Mouse (Mus musculus): Measurements from ENCODE around the gene Mtr.

Mtr gene

GRCm38 (mm10) chr13:12257391-12258380 lies at the start of gene Mtr:
Gene Mtr (minus strand): TSS chr13:12258113.
- DNase-seq (ENCODE audit: low read depth, low spot score): peak; percentile 98

- DNase-seq (ENCODE audit: low read depth, low spot score): peak; percentile 35
These were observed 49.4 kb upstream of the Mtr start for GRCm38 (mm10) chr13:12307286-12307685.

- no peak for DNase-seq (ENCODE audit: low read depth, low spot score)
These were observed 47.6 kb upstream of the Mtr start for GRCm38 (mm10) chr13:12305540-12305939.

GRCm38 (mm10) chr13:12304991-12305390 lies 47.1 kb upstream of the Mtr start:
- no peak for DNase-seq (ENCODE audit: low read depth, low spot score)

- no peak for DNase-seq (ENCODE audit: low read depth, low spot score)
These were observed 39.9 kb upstream of the Mtr start for GRCm38 (mm10) chr13:12297777-12298176.

GRCm38 (mm10) chr13:12296701-12297100 lies 38.8 kb upstream of the Mtr start:
- peak; percentile 75 for DNase-seq (ENCODE audit: low read depth, low spot score)

- DNase-seq (ENCODE audit: low read depth, low spot score): peak; percentile 73
These were observed 35.9 kb upstream of the Mtr start for GRCm38 (mm10) chr13:12293810-12294209.

GRCm38 (mm10) chr13:12290700-12291099 lies 32.8 kb upstream of the Mtr start:
- no peak for DNase-seq (ENCODE audit: low read depth, low spot score)

- DNase-seq (ENCODE audit: low read depth, low spot score): no peak
These were observed 26.6 kb upstream of the Mtr start for GRCm38 (mm10) chr13:12284528-12284927.

- no peak for DNase-seq (ENCODE audit: low read depth, low spot score)
These were observed 25.9 kb upstream of the Mtr start for GRCm38 (mm10) chr13:12283826-12284225.

GRCm38 (mm10) chr13:12274721-12275120 lies 16.8 kb upstream of the Mtr start:
- DNase-seq (ENCODE audit: low read depth, low spot score): no peak

GRCm38 (mm10) chr13:12274220-12274619 lies 16.3 kb upstream of the Mtr start:
- no peak for DNase-seq (ENCODE audit: low read depth, low spot score)

GRCm38 (mm10) chr13:12272953-12273352 lies 15.0 kb upstream of the Mtr start:
- peak; percentile 75 for DNase-seq (ENCODE audit: low read depth, low spot score)

GRCm38 (mm10) chr13:12267971-12268370 lies 10.1 kb upstream of the Mtr start:
- no peak for DNase-seq (ENCODE audit: low read depth, low spot score)

GRCm38 (mm10) chr13:12267097-12267496 lies 9.2 kb upstream of the Mtr start:
- DNase-seq (ENCODE audit: low read depth, low spot score): peak; percentile 39

- DNase-seq (ENCODE audit: low read depth, low spot score): peak; percentile 80
These were observed 6.1 kb upstream of the Mtr start for GRCm38 (mm10) chr13:12263996-12264395.

- peak; percentile 73 for DNase-seq (ENCODE audit: low read depth, low spot score)
These were observed 3.6 kb upstream of the Mtr start for GRCm38 (mm10) chr13:12261505-12261904.

GRCm38 (mm10) chr13:12256871-12257390 lies 982 bp downstream of the Mtr start:
- peak; percentile 47 for DNase-seq (ENCODE audit: low read depth, low spot score)

- no peak for DNase-seq (ENCODE audit: low read depth, low spot score)
These were observed 1.8 kb downstream of the Mtr start for GRCm38 (mm10) chr13:12255911-12256705.

GRCm38 (mm10) chr13:12250496-12250895 lies 7.4 kb downstream of the Mtr start:
- no peak for DNase-seq (ENCODE audit: low read depth, low spot score)

GRCm38 (mm10) chr13:12249195-12249898 lies 8.6 kb downstream of the Mtr start:
- no peak for DNase-seq (ENCODE audit: low read depth, low spot score)

Data from R1 (cell line).